Mouse (Mus musculus) erythroblast, embryonic 14.5 days (primary cell): ENCODE measurements around the gene Slc25a47. TPM values are rescaled to one million over a fixed set of nuclear protein-coding genes. Genes with fewer than 3 reads are reported as not detected.

ENCODE experiments used
- H3K27me3 ChIP-seq: 2 replicates; pipeline ENCODE4 v1.6.1; 2012; ENCODE audit warnings: inconsistent platforms; ENCODE audit not compliant: control insufficient read depth
- H3K36me3 ChIP-seq: 2 replicates; pipeline ENCODE4 v1.6.1; 2012; ENCODE audit warnings: mild to moderate bottlenecking, inconsistent platforms; ENCODE audit not compliant: control insufficient read depth
- H3K4me1 ChIP-seq: 2 replicates; pipeline ENCODE4 v1.6.1; 2012; ENCODE audit warnings: inconsistent platforms; ENCODE audit not compliant: control insufficient read depth
- H3K4me3 ChIP-seq: replicated peaks from 2 replicates; pipeline ENCODE3; 2012; ENCODE audit warnings: moderate library complexity, mild to moderate bottlenecking, inconsistent platforms
- H3K9me3 ChIP-seq: 2 replicates; pipeline ENCODE4 v1.6.1; 2012; ENCODE audit warnings: low read length, inconsistent platforms, mixed read lengths; ENCODE audit not compliant: control insufficient read depth
- GATA1 ChIP-seq: IDR thresholded peaks from 2 replicates; pipeline ENCODE4 v1.6.1; 2012; ENCODE audit warnings: low read length, inconsistent platforms, mixed read lengths
- TAL1 ChIP-seq: IDR thresholded peaks from 3 replicates; pipeline ENCODE4 v1.6.1; 2012; ENCODE audit warnings: low read length, inconsistent platforms, mixed read lengths
- polyA plus RNA-seq: library from polyadenylated mRNA; stranded (reverse); fragments of >175 nt; gene quantifications from 2 replicates; pipeline ENCODE4 v1.2.3, GENCODE M21; 2012

Slc25a47 gene
- polyA plus RNA-seq, 1 experiment = 0.19 TPM

DNA sequence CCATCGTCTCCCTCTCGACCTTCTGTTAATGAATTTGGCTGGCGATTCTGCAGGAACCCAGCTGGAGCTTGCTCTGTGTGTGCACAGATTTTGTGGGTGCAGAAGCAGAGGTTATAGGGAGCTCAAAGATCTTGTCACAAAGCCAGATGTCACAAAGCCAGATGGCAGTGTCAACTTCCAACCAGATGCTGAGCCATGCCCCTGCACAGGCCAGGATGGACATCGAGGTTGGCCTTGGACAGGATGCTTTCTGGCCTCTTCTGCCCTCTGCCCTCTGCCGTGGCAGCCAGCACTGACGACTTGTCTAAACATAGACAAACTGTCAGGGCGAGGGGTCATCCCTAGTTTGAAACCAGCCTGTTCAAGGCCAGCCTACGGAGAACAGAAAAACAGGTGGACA is 14.3 kb downstream of the Slc25a47 start:
- H3K4me1 ChIP-seq = peaks cover 9% of the 10 kb centered on the region
- no peaks in the 10 kb centered on the region for H3K9me3 ChIP-seq
- H3K4me3 ChIP-seq = no peak overlapping the region
- H3K36me3 ChIP-seq = no peaks in the 10 kb centered on the region
- no peaks in the 10 kb centered on the region for H3K27me3 ChIP-seq
- TF ChIP-seq TAL1 = no peak
- no peak for TF ChIP-seq GATA1

DNA sequence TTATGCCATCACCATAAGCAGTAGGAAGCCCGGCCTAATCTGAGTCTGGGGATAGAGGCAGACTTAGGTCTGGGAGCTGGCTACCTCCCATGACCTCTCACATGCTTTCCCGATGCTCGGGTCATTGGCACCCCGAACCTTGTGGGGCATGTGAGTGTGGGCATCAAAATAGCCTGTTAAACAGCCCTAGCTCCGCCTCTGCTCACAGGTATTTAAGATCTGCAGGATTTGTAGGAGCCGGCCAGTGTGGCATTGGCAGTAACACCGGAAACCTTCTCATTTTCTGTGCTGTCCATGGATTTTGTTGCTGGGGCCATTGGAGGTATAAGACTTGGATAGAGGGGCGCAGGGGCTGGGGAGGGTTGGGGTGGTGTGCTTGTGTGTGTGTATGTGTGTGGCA is 15.0 kb downstream of the Slc25a47 start:
- TF ChIP-seq GATA1 = no peak
- TF ChIP-seq TAL1 = no peak
- Histone ChIP-seq H3K36me3 (no peaks in the 10 kb centered on the region), H3K9me3 (no peaks in the 10 kb centered on the region), H3K4me3 (no peak overlapping the region), H3K27me3 (no peaks in the 10 kb centered on the region), H3K4me1 (peaks cover 1% of the 10 kb centered on the region)

DNA sequence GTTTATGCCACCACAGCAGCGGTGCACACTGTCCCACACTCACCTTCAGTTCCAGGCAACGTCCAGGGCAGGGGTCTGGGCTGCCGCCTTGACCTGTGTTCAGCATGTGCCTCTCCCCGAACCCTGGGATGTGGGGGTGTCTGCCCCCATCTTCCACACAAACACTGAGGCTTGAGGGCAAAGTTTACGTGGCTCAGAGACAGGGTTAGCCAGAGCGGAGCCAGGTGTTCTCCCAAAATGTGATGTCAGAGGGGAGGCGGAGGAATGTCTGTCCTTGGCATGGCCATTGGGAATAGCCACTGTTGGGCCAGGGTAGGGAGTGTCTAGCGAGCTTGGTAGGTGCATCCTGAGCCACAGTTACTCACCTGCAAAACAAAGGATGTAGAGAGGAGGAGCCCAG is 17.0 kb downstream of the Slc25a47 start:
- Histone ChIP-seq H3K4me3 (no peak overlapping the region), H3K36me3 (no peaks in the 10 kb centered on the region), H3K9me3 (no peaks in the 10 kb centered on the region), H3K4me1 (no peaks in the 10 kb centered on the region; the same call in none of the 2 replicates), H3K27me3 (no peaks in the 10 kb centered on the region)
- TF ChIP-seq GATA1 (no peak), TAL1 (no peak)

DNA sequence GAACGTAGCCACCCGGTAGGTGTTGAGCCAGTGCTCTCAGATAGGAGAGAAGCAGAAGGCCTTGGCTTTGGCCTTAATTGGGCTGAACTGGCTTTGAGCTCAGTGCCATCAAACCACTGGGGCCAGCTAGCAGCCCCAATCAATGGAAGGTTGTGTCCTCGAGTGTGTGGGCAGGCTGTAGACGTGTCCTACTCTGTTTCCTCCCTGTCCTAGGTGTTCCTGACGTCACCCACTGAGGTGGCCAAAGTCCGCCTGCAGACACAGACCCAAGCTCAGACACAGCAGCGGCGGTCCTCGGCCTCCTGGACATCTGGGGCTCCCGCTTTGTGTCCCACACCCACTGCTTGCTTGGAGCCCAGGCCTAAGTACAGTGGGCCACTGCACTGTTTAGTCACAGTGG is 19.2 kb downstream of the Slc25a47 start:
- TF ChIP-seq TAL1 (no peak), GATA1 (no peak)
- H3K36me3 ChIP-seq = peaks cover 10% of the 10 kb centered on the region
- no peaks in the 10 kb centered on the region for H3K27me3 ChIP-seq
- H3K4me1 ChIP-seq = peaks cover 6% of the 10 kb centered on the region
- H3K4me3 ChIP-seq = no peak overlapping the region
- no peaks in the 10 kb centered on the region for H3K9me3 ChIP-seq

DNA sequence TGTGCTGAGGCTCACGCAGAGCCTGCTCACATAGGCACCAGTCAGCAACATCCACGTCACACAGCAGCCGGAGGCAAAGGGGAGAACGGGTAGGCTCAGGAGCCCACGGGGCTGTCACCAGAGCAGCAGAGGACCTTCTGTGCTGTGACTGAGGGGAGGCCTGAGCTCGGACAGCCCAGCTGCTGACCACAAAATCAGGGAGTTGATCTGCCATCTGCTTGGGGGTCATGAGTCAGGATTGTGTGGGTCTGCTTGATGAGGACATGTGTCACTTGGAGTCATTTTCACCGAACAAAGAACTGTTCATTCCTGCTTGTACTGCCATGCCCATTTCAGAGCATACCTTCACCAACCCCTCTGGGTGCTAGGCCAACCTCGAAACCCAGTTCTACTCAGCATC is 20.3 kb downstream of the Slc25a47 start:
- Histone ChIP-seq H3K27me3 (no peaks in the 10 kb centered on the region), H3K36me3 (peaks cover 21% of the 10 kb centered on the region), H3K4me3 (no peak overlapping the region), H3K4me1 (peaks cover 6% of the 10 kb centered on the region), H3K9me3 (no peaks in the 10 kb centered on the region)
- TF ChIP-seq TAL1 = no peak
- no peak for TF ChIP-seq GATA1

DNA sequence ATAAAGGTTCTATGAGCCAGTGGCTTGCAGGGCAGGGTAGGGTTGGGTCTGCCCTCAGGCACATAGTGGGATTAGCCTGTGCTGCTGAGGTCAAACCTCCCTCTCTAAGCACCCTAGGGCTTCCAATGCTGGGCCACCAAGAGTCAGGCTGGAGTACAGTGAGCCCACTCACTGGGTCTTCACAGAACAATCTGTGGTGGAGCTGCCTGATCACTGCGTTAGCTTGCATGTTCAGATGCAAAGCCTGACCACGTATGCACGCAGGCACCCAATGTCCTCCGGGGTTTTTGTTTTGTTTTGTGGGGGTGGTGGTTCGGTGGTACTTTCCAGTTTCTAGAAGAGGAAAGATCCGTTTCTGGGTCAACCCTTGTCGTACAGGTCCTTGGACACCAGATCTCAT is 21.3 kb downstream of the Slc25a47 start:
- no peaks in the 10 kb centered on the region for H3K9me3 ChIP-seq
- no peak for TF ChIP-seq GATA1
- TF ChIP-seq TAL1 = no peak
- no peak overlapping the region for H3K4me3 ChIP-seq
- peaks cover 31% of the 10 kb centered on the region for H3K36me3 ChIP-seq
- H3K27me3 ChIP-seq = no peaks in the 10 kb centered on the region
- peaks cover 6% of the 10 kb centered on the region for H3K4me1 ChIP-seq

DNA sequence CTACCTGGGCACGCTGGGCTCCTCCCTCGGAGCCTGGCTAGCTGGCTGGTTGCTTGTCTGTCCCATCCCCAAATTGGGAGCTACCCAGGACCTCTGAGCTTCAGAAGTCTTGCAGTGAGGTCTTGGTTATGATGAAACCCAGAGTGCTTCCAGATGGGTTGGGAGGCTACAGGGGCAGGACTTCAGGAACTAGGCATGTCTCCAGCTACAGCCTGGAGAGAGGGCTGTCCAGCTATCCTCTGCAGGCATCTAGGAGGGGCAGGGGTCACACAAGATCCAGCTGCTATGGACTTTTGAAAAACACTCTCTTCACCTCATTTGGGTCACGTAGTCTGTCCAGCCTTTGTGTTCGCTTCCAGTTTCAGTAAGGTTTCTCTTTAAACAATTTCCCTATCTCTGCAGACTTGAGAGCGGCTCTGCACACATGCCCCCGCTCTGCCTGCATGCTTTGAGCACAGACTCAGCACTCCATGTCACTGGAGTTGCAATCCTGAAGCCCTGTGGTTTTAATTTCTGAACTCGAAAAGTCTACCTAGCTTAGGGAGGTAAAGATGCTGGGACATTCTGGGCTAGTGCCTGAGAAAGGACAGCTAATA is 21.8 kb downstream of the Slc25a47 start:
- H3K36me3 ChIP-seq = peaks cover 36% of the 10 kb centered on the region

DNA sequence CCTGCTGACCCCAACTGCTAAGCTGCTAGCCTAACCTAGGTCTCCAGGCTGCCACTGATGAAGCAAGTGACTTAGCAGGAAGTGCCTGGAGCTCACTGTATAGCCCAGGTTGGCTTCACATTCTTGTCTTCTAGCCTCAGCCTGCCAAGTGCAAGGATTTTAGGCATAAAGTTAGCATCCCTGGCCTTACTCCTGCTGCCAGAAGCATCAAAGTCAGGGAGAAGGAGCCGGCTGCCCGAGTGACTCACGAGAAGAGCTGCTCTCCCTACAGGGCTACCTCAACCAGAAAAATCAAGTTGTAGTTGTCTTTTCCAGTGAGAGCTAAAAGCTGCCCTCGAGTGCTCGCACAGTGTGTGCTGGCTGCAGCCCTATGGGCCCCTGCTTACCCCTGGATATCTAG is 22.6 kb downstream of the Slc25a47 start:
- Histone ChIP-seq H3K27me3 (no peaks in the 10 kb centered on the region), H3K4me1 (peaks cover 6% of the 10 kb centered on the region), H3K4me3 (no peak overlapping the region), H3K36me3 (peaks cover 44% of the 10 kb centered on the region), H3K9me3 (no peaks in the 10 kb centered on the region)
- no peak for TF ChIP-seq TAL1
- no peak for TF ChIP-seq GATA1

More for the DNA sequence above, 21.8 kb downstream of the Slc25a47 start:
- peaks cover 6% of the 10 kb centered on the region for H3K4me1 ChIP-seq
- H3K27me3 ChIP-seq = no peaks in the 10 kb centered on the region
- no peak overlapping the region for H3K4me3 ChIP-seq
- H3K9me3 ChIP-seq = no peaks in the 10 kb centered on the region
- no peak for TF ChIP-seq GATA1
- no peak for TF ChIP-seq TAL1

DNA sequence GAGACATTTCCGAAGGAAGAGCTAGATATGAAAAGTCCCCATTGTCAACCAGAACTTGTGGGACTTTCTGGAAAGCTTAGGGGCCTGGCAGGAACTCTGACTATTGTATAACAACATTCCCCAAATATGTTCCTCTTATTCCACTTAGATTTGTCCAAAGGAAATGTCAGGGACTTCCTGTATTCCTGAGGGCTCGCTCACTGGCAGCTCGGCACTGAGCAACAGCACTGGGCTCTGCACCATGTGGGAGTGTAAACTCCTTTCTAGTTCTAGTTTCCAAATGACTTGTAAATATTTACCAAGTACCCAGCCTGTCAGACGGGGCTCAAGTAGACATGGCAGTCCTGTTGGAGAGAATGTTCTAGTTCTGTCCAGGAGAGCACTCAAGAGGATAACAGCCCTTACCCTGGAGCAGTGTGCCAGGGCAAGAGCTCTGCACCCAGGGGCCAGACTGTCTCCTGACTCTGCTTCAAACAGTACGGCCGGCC is 29.2 kb downstream of the Slc25a47 start:
- Histone ChIP-seq H3K4me1 (no peaks in the 10 kb centered on the region), H3K27me3 (no peaks in the 10 kb centered on the region), H3K36me3 (peaks cover 100% of the 10 kb centered on the region), H3K4me3 (no peak overlapping the region), H3K9me3 (no peaks in the 10 kb centered on the region)
- TF ChIP-seq GATA1 = no peak
- no peak for TF ChIP-seq TAL1

DNA sequence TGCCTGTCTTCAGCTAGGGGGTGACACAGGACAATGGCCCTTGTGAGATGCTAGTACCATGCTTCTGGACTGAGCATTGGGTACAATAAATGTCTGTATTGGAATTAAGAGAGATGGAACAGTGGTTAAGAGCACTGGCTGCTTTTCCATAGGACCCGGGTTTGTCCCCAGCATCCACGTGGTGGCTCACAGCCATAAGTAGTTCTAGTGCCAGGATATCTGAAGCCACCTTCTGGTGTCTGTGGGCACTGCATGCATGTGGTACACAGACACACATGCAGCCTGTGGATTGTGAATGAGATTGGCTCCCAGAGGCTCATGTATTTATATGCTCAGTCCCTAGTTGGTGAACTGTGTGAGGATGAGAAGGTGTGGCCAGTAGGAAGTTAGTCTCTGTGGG is 33.7 kb downstream of the Slc25a47 start:
- Histone ChIP-seq H3K4me1 (no peaks in the 10 kb centered on the region), H3K9me3 (no peaks in the 10 kb centered on the region), H3K4me3 (no peak overlapping the region), H3K36me3 (peaks cover 94% of the 10 kb centered on the region), H3K27me3 (no peaks in the 10 kb centered on the region)
- TF ChIP-seq TAL1 (no peak), GATA1 (no peak)
